20 mouse cellular contexts compared by ENCODE assay signal in the genomic region with DNA sequence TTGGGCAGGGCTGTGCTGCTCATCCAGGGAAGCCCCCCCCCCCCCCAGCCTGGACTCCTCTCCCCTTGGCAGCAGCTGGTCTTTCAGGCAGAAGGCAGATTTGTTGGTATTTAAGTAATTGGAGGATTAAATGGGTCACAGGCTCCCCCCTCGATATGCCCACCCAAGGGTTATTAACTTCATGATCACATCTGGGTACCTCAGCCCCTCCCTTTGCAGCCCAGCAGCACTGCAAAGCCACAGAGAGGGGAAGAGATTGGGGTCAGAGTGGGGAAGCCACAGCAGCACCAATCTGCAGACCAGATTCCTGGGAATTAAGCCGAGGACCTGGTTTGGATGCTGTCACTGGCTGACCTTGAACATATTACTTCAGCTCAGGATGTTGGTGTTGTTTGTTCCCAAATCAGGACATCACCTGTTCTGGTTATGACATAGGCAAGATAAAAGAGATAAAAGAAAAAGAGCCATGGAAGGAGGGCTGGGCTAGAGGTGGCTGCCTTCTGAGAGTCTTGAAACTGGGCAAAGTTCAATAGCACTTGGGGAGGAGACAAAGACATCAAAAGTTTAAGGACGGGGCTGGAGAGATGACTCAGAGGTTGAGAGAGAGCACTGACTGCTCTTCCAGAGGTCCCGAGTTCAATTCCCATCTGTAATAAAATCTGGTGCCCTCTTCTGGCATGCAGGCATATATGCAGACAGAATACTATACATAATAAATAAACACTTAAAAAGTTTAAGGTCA. TPM values are rescaled to one million over a fixed set of nuclear protein-coding genes. Genes with fewer than 3 reads are reported as not detected.
DNase-seq lines count a peak whose midpoint lies in the region; ATAC-seq and TF ChIP-seq lines count a peak whose summit lies in the region.
"Had no signal": no experiment of that assay in that cellular context is flagged by ENCODE, and none has a peak within 500 bp of the region (broad histone marks: within the 10 kb centered on the region; RNA-seq: fewer than 3 reads in every experiment).

No protein-coding gene starts in this region.

- H3K4me2 ChIP-seq in kidney, embryonic 15.5 days: no peak overlapping the region
- H3K4me2 ChIP-seq in lung, postnatal 0 days (replicated peaks; ENCODE audit: low read depth, low read length): no peak overlapping the region
- no peak overlapping the region for H3K4me2 ChIP-seq in heart, embryonic 11.5 days
- H3K4me2 ChIP-seq: forebrain, embryonic 15.5 days; heart, embryonic 12.5 days; limb, embryonic 13.5 days; lung, embryonic 14.5 days; midbrain, embryonic 11.5 days had no signal

- TF ChIP-seq CTCF in lung, postnatal 0 days (IDR thresholded peaks at IDR 0.05): 0 out of 2 replicates have a peak, but pooled peaks have one; percentile 15
- TF ChIP-seq CTCF in lung, adult 2 months (IDR thresholded peaks at IDR 0.05; ENCODE audit: insufficient read depth, low read length): no peak

- no peak for TF ChIP-seq EP300 in lung, postnatal 0 days (IDR thresholded peaks at IDR 0.05)

- DNase-seq in kidney, postnatal 14 days: no peak
- DNase-seq in lung, postnatal 0 days (ENCODE audit: low spot score): no peak
- DNase-seq in lung, adult 2 months: no peak
- DNase-seq in NIH3T3 (ENCODE audit: low read depth): peak; percentile 34
- DNase-seq in retina, postnatal 1 day: peak; percentile 88
- DNase-seq: cerebellum, adult 8-10 months; heart, postnatal 14 days; kidney, adult 2 months; kidney, postnatal 4 days; lung, embryonic 14.5 days; thymus, postnatal 36 days had no signal

- H3K27me3 ChIP-seq in kidney, embryonic 15.5 days: no peaks in the 10 kb centered on the region
- no peaks in the 10 kb centered on the region for H3K27me3 ChIP-seq in lung, postnatal 0 days (replicated peaks; ENCODE audit: insufficient read depth, low read length)
- no peaks in the 10 kb centered on the region for H3K27me3 ChIP-seq in heart, embryonic 11.5 days (ENCODE audit: control insufficient read depth, insufficient read depth, low read length)
- H3K27me3 ChIP-seq: forebrain, embryonic 15.5 days; heart, embryonic 12.5 days; limb, embryonic 13.5 days had no signal

- H3K4me3 ChIP-seq in kidney, embryonic 15.5 days (replicated peaks): no peak overlapping the region
- H3K4me3 ChIP-seq in lung, postnatal 0 days (ENCODE audit: low read depth, low read length): no peak overlapping the region
- H3K4me3 ChIP-seq in lung, adult 2 months (replicated peaks; ENCODE audit: extremely low read depth, low read depth, low read length): no peak overlapping the region
- H3K4me3 ChIP-seq in heart, embryonic 11.5 days (ENCODE audit: low read depth, low read length): no peak overlapping the region
- H3K4me3 ChIP-seq: forebrain, embryonic 15.5 days; heart, embryonic 12.5 days; limb, embryonic 13.5 days had no signal

- H3K4me1 ChIP-seq in kidney, embryonic 15.5 days: peaks cover 33% of the 10 kb centered on the region
- peaks cover 8% of the 10 kb centered on the region; the same call in 1 of the 2 replicates for H3K4me1 ChIP-seq in lung, postnatal 0 days (ENCODE audit: insufficient read depth, low read depth, low read length)
- peaks cover 4% of the 10 kb centered on the region; the same call in 1 of the 2 replicates for H3K4me1 ChIP-seq in lung, adult 2 months (ENCODE audit: control insufficient read depth, insufficient read depth, low read length)
- peaks cover 11% of the 10 kb centered on the region for H3K4me1 ChIP-seq in heart, embryonic 11.5 days (ENCODE audit: control insufficient read depth, insufficient read depth, low read length)

- H3K27ac ChIP-seq in kidney, embryonic 15.5 days: 0 out of 2 replicates have a peak overlapping the region, but pooled peaks have one; percentile 3
- H3K27ac ChIP-seq in lung, postnatal 0 days (ENCODE audit: low read length): no peak overlapping the region
- H3K27ac ChIP-seq in heart, embryonic 11.5 days (ENCODE audit: low read depth, low read length): no peak overlapping the region
- H3K27ac ChIP-seq: forebrain, embryonic 15.5 days; limb, embryonic 13.5 days; macrophage had no signal

- no peak for ATAC-seq in kidney, embryonic 15.5 days (replicated peaks; ENCODE audit: low FRiP score)
- no peak for ATAC-seq in lung, postnatal 0 days
- ATAC-seq in CD4-positive, CD25-positive, alpha-beta regulatory T cell, adult 4 months: no peak
- ATAC-seq in heart, embryonic 11.5 days (replicated peaks; ENCODE audit: insufficient number of reproducible peaks, low FRiP score, low TSS enrichment): no peak
- ATAC-seq: forebrain, embryonic 15.5 days; hindbrain, embryonic 16.5 days had no signal

- TF ChIP-seq POLR2A in lung, adult 2 months (IDR thresholded peaks at IDR 0.05; ENCODE audit: borderline replicate concordance, extremely low read depth, low read depth, low read length): no peak

- no peak overlapping the region for H3K9ac ChIP-seq in kidney, embryonic 15.5 days
- no peak overlapping the region for H3K9ac ChIP-seq in lung, postnatal 0 days (replicated peaks; ENCODE audit: low read depth)
- no peak overlapping the region for H3K9ac ChIP-seq in heart, embryonic 11.5 days (ENCODE audit: low read depth, low read length)
- H3K9ac ChIP-seq: forebrain, embryonic 15.5 days; heart, embryonic 12.5 days; limb, embryonic 13.5 days; lung, embryonic 14.5 days had no signal

- 51% methylated on average over 4 of the region's 4 CpGs for WGBS in kidney, embryonic 15.5 days
- 45% methylated on average over 4 of the region's 4 CpGs for WGBS in lung, postnatal 0 days
- 57% methylated on average over 4 of the region's 4 CpGs for WGBS in lung, adult 2 months
- 60% methylated on average over 4 of the region's 4 CpGs for WGBS in heart, embryonic 11.5 days (ENCODE audit: insufficient replicate concordance)

- peaks cover 2% of the 10 kb centered on the region; the same call in 1 of the 2 replicates for H3K36me3 ChIP-seq in kidney, embryonic 15.5 days
- no peaks in the 10 kb centered on the region for H3K36me3 ChIP-seq in lung, postnatal 0 days (ENCODE audit: insufficient read depth, low read length)
- H3K36me3 ChIP-seq in heart, embryonic 11.5 days (ENCODE audit: control insufficient read depth, insufficient read depth, low read length): no peaks in the 10 kb centered on the region
- H3K36me3 ChIP-seq: forebrain, embryonic 15.5 days; heart, embryonic 12.5 days; limb, embryonic 13.5 days had no signal

- H3K9me3 ChIP-seq in kidney, embryonic 15.5 days (replicated peaks): no peaks in the 10 kb centered on the region
- H3K9me3 ChIP-seq in lung, postnatal 0 days (ENCODE audit: low read length): no peaks in the 10 kb centered on the region
- no peaks in the 10 kb centered on the region for H3K9me3 ChIP-seq in heart, embryonic 11.5 days (replicated peaks; ENCODE audit: control insufficient read depth, low read length)
- H3K9me3 ChIP-seq: forebrain, embryonic 15.5 days; heart, embryonic 12.5 days; limb, embryonic 13.5 days had no signal

RNA-seq across cellular contexts. Expression of a gene that starts 2.7 kb away (rescaled TPM):
- 23.2 and 27.1 TPM in 2 replicates for polyA plus RNA-seq in kidney, embryonic 15.5 days (2015; fragmentation: Nextera tagmentation; extraction: Ambion mirVana)
- 19.1 and 20.3 TPM in 2 replicates for polyA plus RNA-seq in lung, postnatal 0 days (2015; fragmentation: Nextera tagmentation; extraction: Ambion mirVana)
- 58.1 and 60.8 TPM in 2 replicates for polyA plus RNA-seq in lung, adult 2 months (2012; rRNA removed)
- 10 to 100 TPM in 1 of 2 experiments, 1 to 10 TPM in 1; 9.2 to 10.8 TPM for polyA plus RNA-seq in CD4-positive, CD25-positive, alpha-beta regulatory T cell, adult 4 months (2017; shearing (Covaris generic))
- polyA plus RNA-seq in heart, embryonic 11.5 days (2014; fragmentation: Nextera tagmentation; extraction: Ambion mirVana): 17.9 and 21.0 TPM in 2 replicates

RNA-seq across cellular contexts. Expression of a gene that starts 22.0 kb away (rescaled TPM):
- polyA plus RNA-seq in kidney, embryonic 15.5 days (2015; fragmentation: Nextera tagmentation; extraction: Ambion mirVana): 102 and 107 TPM in 2 replicates
- 19.7 and 20.6 TPM in 2 replicates for polyA plus RNA-seq in lung, postnatal 0 days (2015; fragmentation: Nextera tagmentation; extraction: Ambion mirVana)
- 7.1 and 11.6 TPM in 2 replicates for polyA plus RNA-seq in lung, adult 2 months (2012; rRNA removed)
- polyA plus RNA-seq in CD4-positive, CD25-positive, alpha-beta regulatory T cell, adult 4 months (2017; shearing (Covaris generic)): 1 to 10 TPM in 1 of 2 experiments, under 1 TPM in 1; 0.63 to 1.0 TPM
- 0.24 and 0.79 TPM in 2 replicates for polyA plus RNA-seq in heart, embryonic 11.5 days (2014; fragmentation: Nextera tagmentation; extraction: Ambion mirVana)

RNA-seq across cellular contexts. Expression of a gene that starts 24.1 kb away (rescaled TPM):
- polyA plus RNA-seq in kidney, embryonic 15.5 days (2015; fragmentation: Nextera tagmentation; extraction: Ambion mirVana): 22.7 and 23.2 TPM in 2 replicates
- polyA plus RNA-seq in lung, postnatal 0 days (2015; fragmentation: Nextera tagmentation; extraction: Ambion mirVana): 9.2 and 10.8 TPM in 2 replicates
- 12.1 and 13.9 TPM in 2 replicates for polyA plus RNA-seq in lung, adult 2 months (2012; rRNA removed)
- 1 to 10 TPM; 3.9 to 4.7 TPM for polyA plus RNA-seq in CD4-positive, CD25-positive, alpha-beta regulatory T cell, adult 4 months (2017; shearing (Covaris generic))
- polyA plus RNA-seq in heart, embryonic 11.5 days (2014; fragmentation: Nextera tagmentation; extraction: Ambion mirVana): 22.1 and 25.0 TPM in 2 replicates

Comparison
In these comparisons a context has a peak if more than half of its experiments do, and no peak if none do; other contexts are left out.
1. DNase-seq: peak in NIH3T3 (single experiment) and retina, postnatal 1 day (single experiment); none in kidney, postnatal 14 days (single experiment), lung, postnatal 0 days (single experiment) and lung, adult 2 months (single experiment).